Mouse (Mus musculus): ENCODE results near the gene Syt14. TPM values are rescaled to one million over a fixed set of nuclear protein-coding genes. Genes with fewer than 3 reads are reported as not detected.

Gene Syt14
- polyA plus RNA-seq, 1 experiment from 2014 or later, result 0.62 TPM

GRCm38 (mm10) chr1:192854819-192855271, 180.7 kb downstream of the Syt14 start:
- Histone ChIP-seq H3K9me3 (replicated peaks; ENCODE audit: low read length) (no peaks in the 10 kb centered on the region), H3K36me3 (ENCODE audit: insufficient read depth, low read length) (no peaks in the 10 kb centered on the region), H3K4me1 (replicated peaks; ENCODE audit: insufficient read depth, low read length) (no peaks in the 10 kb centered on the region; the same call in 1 of the 2 replicates), H3K27me3 (ENCODE audit: insufficient read depth, low read length) (no peaks in the 10 kb centered on the region), H3K27ac (peak overlapping the region; percentile 92), H3K4me3 (replicated peaks; ENCODE audit: low read depth, low read length) (peak overlapping the region; percentile 86), H3K9ac (ENCODE audit: low read depth, low read length) (peak overlapping the region; percentile 87), H3K4me2 (ENCODE audit: low read length) (peak overlapping the region; percentile 99)
- WGBS, result under 1% methylated on average over 39 of the region's 45 CpGs
- no peak for TF ChIP-seq CTCF (IDR thresholded peaks at IDR 0.05; ENCODE audit: low read depth)
- DNase-seq (ENCODE audit: low spot score) (peak; percentile 67), ATAC-seq (replicated peaks; ENCODE audit: low FRiP score, low read depth) (peak; percentile 64; the same call in 1 of the 2 replicates)

GRCm38 (mm10) chr1:192853988-192854818, 181.4 kb downstream of the Syt14 start:
- H3K9me3 ChIP-seq (replicated peaks; ENCODE audit: low read length), result no peaks in the 10 kb centered on the region
- H3K27ac ChIP-seq, result peak overlapping the region; percentile 92
- no peaks in the 10 kb centered on the region; the same call in 1 of the 2 replicates for H3K4me1 ChIP-seq (replicated peaks; ENCODE audit: insufficient read depth, low read length)
- H3K9ac ChIP-seq (ENCODE audit: low read depth, low read length), result peak overlapping the region; percentile 87
- peak overlapping the region; percentile 86 for H3K4me3 ChIP-seq (replicated peaks; ENCODE audit: low read depth, low read length)
- peak overlapping the region; percentile 99 for H3K4me2 ChIP-seq (ENCODE audit: low read length)
- DNase-seq (ENCODE audit: low spot score), result no peak
- TF ChIP-seq CTCF (IDR thresholded peaks at IDR 0.05; ENCODE audit: low read depth), result no peak
- no peaks in the 10 kb centered on the region for H3K36me3 ChIP-seq (ENCODE audit: insufficient read depth, low read length)
- no peaks in the 10 kb centered on the region for H3K27me3 ChIP-seq (ENCODE audit: insufficient read depth, low read length)
- WGBS, result 8% methylated on average over 19 of the region's 19 CpGs
- ATAC-seq (replicated peaks; ENCODE audit: low FRiP score, low read depth), result 0 out of 2 replicates have a peak, but pooled peaks have one; percentile 2

GRCm38 (mm10) chr1:192853429-192853828, 182.1 kb downstream of the Syt14 start:
- DNase-seq (ENCODE audit: low spot score) (peak; percentile 59), ATAC-seq (replicated peaks; ENCODE audit: low FRiP score, low read depth) (no peak)
- TF ChIP-seq CTCF (IDR thresholded peaks at IDR 0.05; ENCODE audit: low read depth), result no peak
- Histone ChIP-seq H3K36me3 (ENCODE audit: insufficient read depth, low read length) (0 out of 2 replicates have a peak, but pooled peaks cover 4% of the 10 kb centered on the region), H3K4me2 (ENCODE audit: low read length) (peak overlapping the region; percentile 99), H3K27ac (peak overlapping the region; percentile 92; the same call in 1 of the 2 replicates), H3K27me3 (ENCODE audit: insufficient read depth, low read length) (no peaks in the 10 kb centered on the region), H3K4me1 (replicated peaks; ENCODE audit: insufficient read depth, low read length) (no peaks in the 10 kb centered on the region; the same call in 1 of the 2 replicates), H3K9ac (ENCODE audit: low read depth, low read length) (peak overlapping the region; percentile 87; the same call in 1 of the 2 replicates), H3K4me3 (replicated peaks; ENCODE audit: low read depth, low read length) (peak overlapping the region; percentile 86), H3K9me3 (replicated peaks; ENCODE audit: low read length) (no peaks in the 10 kb centered on the region)
- WGBS, result 53% methylated on average over 2 of the region's 2 CpGs

- Histone ChIP-seq H3K4me2 (ENCODE audit: low read length) (peak overlapping the region; percentile 99; the same call in 1 of the 2 replicates), H3K9ac (ENCODE audit: low read depth, low read length) (no peak overlapping the region), H3K9me3 (replicated peaks; ENCODE audit: low read length) (no peaks in the 10 kb centered on the region), H3K27me3 (ENCODE audit: insufficient read depth, low read length) (no peaks in the 10 kb centered on the region), H3K4me3 (replicated peaks; ENCODE audit: low read depth, low read length) (no peak overlapping the region), H3K27ac (peak overlapping the region; percentile 10; the same call in 1 of the 2 replicates), H3K4me1 (replicated peaks; ENCODE audit: insufficient read depth, low read length) (no peaks in the 10 kb centered on the region; the same call in 1 of the 2 replicates), H3K36me3 (ENCODE audit: insufficient read depth, low read length) (peaks cover 12% of the 10 kb centered on the region; the same call in 1 of the 2 replicates)
- ATAC-seq (replicated peaks; ENCODE audit: low FRiP score, low read depth), result no peak
- no peak for TF ChIP-seq CTCF (IDR thresholded peaks at IDR 0.05; ENCODE audit: low read depth)
- no peak for DNase-seq (ENCODE audit: low spot score)
These were observed 183.5 kb downstream of the Syt14 start for GRCm38 (mm10) chr1:192852047-192852446.

GRCm38 (mm10) chr1:192851640-192852039, 183.9 kb downstream of the Syt14 start:
- peak; percentile 78 for DNase-seq (ENCODE audit: low spot score)
- Histone ChIP-seq H3K36me3 (ENCODE audit: insufficient read depth, low read length) (peaks cover 14% of the 10 kb centered on the region; the same call in 1 of the 2 replicates), H3K4me1 (replicated peaks; ENCODE audit: insufficient read depth, low read length) (no peaks in the 10 kb centered on the region; the same call in 1 of the 2 replicates)

GRCm38 (mm10) chr1:192851126-192851525, 184.4 kb downstream of the Syt14 start:
- Histone ChIP-seq H3K4me1 (replicated peaks; ENCODE audit: insufficient read depth, low read length) (no peaks in the 10 kb centered on the region; the same call in 1 of the 2 replicates), H3K4me3 (replicated peaks; ENCODE audit: low read depth, low read length) (no peak overlapping the region), H3K9me3 (replicated peaks; ENCODE audit: low read length) (no peaks in the 10 kb centered on the region), H3K36me3 (ENCODE audit: insufficient read depth, low read length) (peaks cover 16% of the 10 kb centered on the region; the same call in 1 of the 2 replicates), H3K4me2 (ENCODE audit: low read length) (peak overlapping the region; percentile 26), H3K27me3 (ENCODE audit: insufficient read depth, low read length) (no peaks in the 10 kb centered on the region), H3K27ac (peak overlapping the region; percentile 19; the same call in 1 of the 2 replicates), H3K9ac (ENCODE audit: low read depth, low read length) (no peak overlapping the region)
- ATAC-seq (replicated peaks; ENCODE audit: low FRiP score, low read depth) (no peak), DNase-seq (ENCODE audit: low spot score) (no peak)
- WGBS, result 12% methylated on average over 2 of the region's 2 CpGs
- TF ChIP-seq CTCF (IDR thresholded peaks at IDR 0.05; ENCODE audit: low read depth), result no peak

More at GRCm38 (mm10) chr1:192851640-192852039, 183.9 kb downstream of the Syt14 start:
- Histone ChIP-seq H3K4me3 (replicated peaks; ENCODE audit: low read depth, low read length) (no peak overlapping the region), H3K9ac (ENCODE audit: low read depth, low read length) (no peak overlapping the region), H3K4me2 (ENCODE audit: low read length) (peak overlapping the region; percentile 26), H3K27me3 (ENCODE audit: insufficient read depth, low read length) (no peaks in the 10 kb centered on the region), H3K27ac (peak overlapping the region; percentile 19; the same call in 1 of the 2 replicates), H3K9me3 (replicated peaks; ENCODE audit: low read length) (no peaks in the 10 kb centered on the region)
- TF ChIP-seq CTCF (IDR thresholded peaks at IDR 0.05; ENCODE audit: low read depth), result no peak
- no peak for ATAC-seq (replicated peaks; ENCODE audit: low FRiP score, low read depth)
- 18% methylated on average over 6 of the region's 6 CpGs for WGBS
